Mouse (Mus musculus) skeletal muscle tissue, postnatal 0 days (tissue): ENCODE results near the gene Cul3. TPM values are rescaled to one million over a fixed set of nuclear protein-coding genes. Genes with fewer than 3 reads are reported as not detected.

ENCODE experiments used
- polyA plus RNA-seq: library from polyadenylated mRNA; unstranded; fragments of >200 nt; fragmentation: Nextera tagmentation; extraction: Ambion mirVana; gene quantifications from 2 replicates; pipeline ENCODE4 v1.2.1, GENCODE M21; 2015

Gene Cul3
- 22.9 and 24.7 TPM in 2 replicates for polyA plus RNA-seq

DNA sequence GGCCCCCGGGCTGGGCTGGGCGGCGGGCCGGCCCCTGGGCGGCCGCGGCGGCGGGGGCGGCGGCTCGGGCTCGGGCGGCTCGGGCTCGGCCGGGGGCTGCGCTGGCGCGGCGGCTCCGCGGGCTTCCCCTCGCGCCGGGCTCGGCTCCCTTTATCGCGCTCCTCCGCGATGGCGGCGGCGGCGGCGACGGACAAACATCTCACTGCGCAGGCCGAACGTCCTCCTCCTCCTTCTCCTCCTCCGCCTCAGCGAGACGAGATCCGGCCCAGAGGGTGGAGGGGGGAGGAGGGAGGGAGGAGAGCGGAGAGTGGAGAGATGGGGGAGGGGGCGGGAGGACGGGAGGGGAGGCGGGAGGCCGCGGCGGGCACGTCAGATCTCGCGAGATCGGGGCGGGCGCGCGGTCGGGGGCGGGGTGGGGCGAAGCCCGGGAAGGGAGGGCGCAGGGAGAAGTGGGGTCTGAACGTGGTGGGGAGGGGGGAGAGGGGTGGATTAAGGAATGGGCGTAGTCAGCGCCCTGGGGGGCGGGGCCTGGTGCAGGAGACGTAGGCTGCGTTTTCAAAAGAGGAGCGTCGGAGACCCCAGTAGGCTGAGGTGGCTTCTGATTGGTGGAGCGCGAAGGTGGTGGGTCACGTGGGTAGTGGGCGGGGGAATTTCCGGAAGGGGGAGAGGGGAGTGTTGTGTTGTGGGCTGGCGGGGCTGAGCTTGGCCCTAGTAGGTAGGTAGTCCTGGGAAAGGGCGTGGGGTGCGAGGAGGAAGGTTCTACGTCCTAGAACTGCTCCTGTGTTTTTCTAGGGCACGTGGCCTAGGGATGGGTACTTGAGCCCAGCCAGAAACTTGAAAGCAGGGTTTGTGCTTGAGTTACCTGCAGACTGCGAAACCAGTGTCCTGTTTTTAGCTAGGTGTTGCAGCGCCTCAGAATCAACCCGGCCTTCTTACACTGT lies at the start of gene Cul3:
Gene Cul3 (minus strand): TSS at position 45 of the 941 bp plus-strand sequence.

DNA sequence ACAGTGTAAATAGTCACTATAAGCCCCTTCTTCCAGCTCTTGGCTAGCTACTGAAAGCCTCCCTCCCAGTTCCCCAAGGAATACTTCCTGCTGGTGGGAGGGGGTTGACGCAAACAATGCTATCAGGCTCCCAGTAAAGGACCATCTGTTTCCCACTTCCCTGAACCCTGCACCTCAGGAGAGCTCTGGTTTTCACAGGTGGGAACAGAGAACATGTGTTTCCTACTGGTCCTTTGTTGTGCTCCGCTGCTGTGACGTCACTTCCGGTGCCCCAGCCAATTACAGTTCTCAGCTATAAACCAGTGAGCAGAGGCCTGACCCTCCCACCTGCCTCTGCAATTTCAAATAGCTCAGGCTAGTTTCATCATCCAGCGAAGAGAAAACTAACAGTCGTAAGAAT lies 122.0 kb downstream of the Cul3 start, which contains the start of gene Fam124b:
Gene Fam124b (minus strand): TSS at position 206 of the 400 bp plus-strand sequence.

Other genes starting within 250 kb of the Cul3 start
- gene Fam124b, start 122.0 kb downstream of the Cul3 start, polyA plus RNA-seq, result 1.2 and 1.3 TPM in 2 replicates
- not detected in 2 replicates for gene Gm45261, start 121.0 kb upstream of the Cul3 start, polyA plus RNA-seq